15 mouse cellular contexts compared by ENCODE assay signal in the genomic region with DNA sequence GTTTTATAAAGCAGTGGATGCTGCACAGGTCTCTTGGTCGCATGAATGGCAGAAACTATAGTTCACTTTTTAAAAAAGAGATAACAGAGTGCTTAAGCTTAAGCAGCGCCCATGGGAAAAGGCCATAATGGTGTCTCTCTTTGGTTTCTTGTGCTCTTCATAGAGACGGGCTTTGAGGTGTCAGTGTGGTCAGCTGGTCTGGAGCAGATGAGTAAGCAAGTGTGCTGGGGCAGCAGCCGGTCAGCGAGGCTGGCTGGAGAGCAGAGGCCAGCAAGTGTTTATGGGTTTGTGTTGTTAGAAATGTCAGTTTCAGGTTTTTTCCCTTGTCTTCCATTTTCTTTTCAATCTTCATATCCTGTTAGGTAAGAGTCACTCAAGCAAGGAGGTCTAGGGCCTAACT. TPM values are rescaled to one million over a fixed set of nuclear protein-coding genes. Genes with fewer than 3 reads are reported as not detected.
DNase-seq lines count a peak whose midpoint lies in the region; ATAC-seq and TF ChIP-seq lines count a peak whose summit lies in the region.
"Had no signal": no experiment of that assay in that cellular context is flagged by ENCODE, and none has a peak within 500 bp of the region (broad histone marks: within the 10 kb centered on the region; RNA-seq: fewer than 3 reads in every experiment).

No protein-coding gene starts in this region.

- peak overlapping the region; percentile 40 for H3K4me3 ChIP-seq in gastrocnemius, adult 2 months
- H3K4me3 ChIP-seq: heart, embryonic 12.5 days; intestine, embryonic 15.5 days; layer of hippocampus, adult 2 months had no signal

- ATAC-seq in megakaryocyte, adult 5-6 weeks (ENCODE audit: poor library complexity, severe bottlenecking) = peak; percentile 16; the same call in 1 of the 2 replicates
- ATAC-seq in frontal cortex, adult (ENCODE audit: low TSS enrichment) = no peak
- ATAC-seq: forebrain, embryonic 14.5 days; intestine, embryonic 15.5 days had no signal

- no peak for TF ChIP-seq CTCF in gastrocnemius, adult 2 months (IDR thresholded peaks at IDR 0.05)

- peak; percentile 47 for DNase-seq in gastrocnemius, adult 2 months
- no peak for DNase-seq in gastrocnemius, adult 18-20 months (ENCODE audit: low spot score)
- peak; percentile 8 for DNase-seq in 3T3-L1 (ENCODE audit: low read depth, low spot score)
- peak; percentile 58 for DNase-seq in adrenal gland, adult 8-10 months
- DNase-seq in left cerebral cortex, adult 8-10 months (ENCODE audit: low spot score in 2 of 2) = no peak
- no peak for DNase-seq in heart, postnatal 25 days (ENCODE audit: low spot score)
- DNase-seq: cerebellum, postnatal 10 days; gastrocnemius, postnatal 14 days; lung, embryonic 14.5 days had no signal

- intact Hi-C loops in gastrocnemius, adult 2 months (cut with DNase I) = no loop called here
- intact Hi-C loops in heart, postnatal 25 days (cut with DNase I) = no loop called here

- H3K27ac ChIP-seq in gastrocnemius, adult 2 months = peak overlapping the region; percentile 90
- H3K27ac ChIP-seq: intestine, embryonic 15.5 days; layer of hippocampus, adult 2 months had no signal

RNA-seq across cellular contexts. Expression of a gene that starts 3.0 kb away (rescaled TPM):
- 10 to 100 TPM; 31.0 to 37.2 TPM for total RNA-seq in gastrocnemius, adult 2 months (2021)
- 10 to 100 TPM; 36.7 to 38.0 TPM for total RNA-seq in gastrocnemius, adult 18-20 months (2021)
- total RNA-seq in adrenal gland, adult 8-10 months (2022) = 10 to 100 TPM; 60.4 to 90.4 (median 69.1) TPM
- total RNA-seq in megakaryocyte, adult 5-6 weeks (2015) = 52.0 and 54.7 TPM in 2 replicates
- 58.9 and 61.4 TPM in 2 replicates for total RNA-seq in megakaryocyte, adult 5-6 weeks (2017)
- total RNA-seq in left cerebral cortex, adult 8-10 months (2022) = 10 to 100 TPM; 81.9 to 98.5 (median 91.1) TPM
- 1 to 10 TPM; 8.3 to 9.5 TPM for total RNA-seq in heart, postnatal 25 days (2021)

Comparison
In these comparisons a context has a peak if more than half of its experiments do, and no peak if none do; other contexts are left out.
1. DNase-seq: peak in gastrocnemius, adult 2 months (single experiment), 3T3-L1 (single experiment) and adrenal gland, adult 8-10 months (single experiment); none in gastrocnemius, adult 18-20 months (single experiment), left cerebral cortex, adult 8-10 months (0 of 2) and heart, postnatal 25 days (single experiment).